Mouse (Mus musculus) C2C12 (cell line): ENCODE measurements around the gene Igsf11.

Source experiments
- CTCF ChIP-seq: IDR thresholded peaks from one replicate; pipeline ENCODE4 v1.5.1; 2011; ENCODE audit not compliant: control insufficient read depth, insufficient read depth, insufficient read length
- MAX ChIP-seq: IDR thresholded peaks from one replicate; pipeline ENCODE4 v1.6.1; 2011; ENCODE audit warnings: mild to moderate bottlenecking, control low read depth

- TF ChIP-seq CTCF (no peak), MAX (no peak)
Measured at GRCm38 (mm10) chr16:38998496-38999258, 106.2 kb downstream of the Igsf11 start.
